ENCODE assay signal across 14 mouse cellular contexts in genomic region chr19:24195224-24195623, GRCm38 (mm10).
"Had no signal": no experiment of that assay in that cellular context is flagged by ENCODE, and none has a peak within 500 bp of the region (broad histone marks: within the 10 kb centered on the region; RNA-seq: fewer than 3 reads in every experiment).

No protein-coding gene starts in this region.

- H3K9me3 ChIP-seq: lung, embryonic 15.5 days; neural tube, embryonic 15.5 days had no signal

- H3K36me3 ChIP-seq: limb, embryonic 13.5 days; midbrain, embryonic 10.5 days; neural tube, embryonic 15.5 days had no signal

- DNase-seq: kidney, postnatal 4 days; left cerebral cortex, postnatal 4 days; midbrain, embryonic 14.5 days; right cerebral cortex, adult 18-20 months; right cerebral cortex, postnatal 25 days; thymus, postnatal 36 days had no signal

- H3K4me1 ChIP-seq: lung, embryonic 15.5 days; midbrain, embryonic 10.5 days; neural tube, embryonic 15.5 days had no signal

- H3K27ac ChIP-seq: layer of hippocampus, adult 2 months; limb, embryonic 13.5 days; liver, embryonic 14.5 days; lung, embryonic 15.5 days; midbrain, embryonic 10.5 days; neural tube, embryonic 15.5 days had no signal

- H3K27me3 ChIP-seq: limb, embryonic 13.5 days; lung, embryonic 15.5 days; neural tube, embryonic 15.5 days had no signal

- H3K9ac ChIP-seq: limb, embryonic 13.5 days; liver, embryonic 14.5 days; lung, embryonic 15.5 days; neural tube, embryonic 15.5 days had no signal

- ATAC-seq: intestine, postnatal 0 days had no signal

- H3K4me3 ChIP-seq: layer of hippocampus, adult 2 months; limb, embryonic 13.5 days; lung, embryonic 15.5 days; midbrain, embryonic 10.5 days; myocyte; neural tube, embryonic 15.5 days had no signal

- H3K4me2 ChIP-seq: limb, embryonic 13.5 days; lung, embryonic 15.5 days; neural tube, embryonic 15.5 days had no signal
